Comparison of ENCODE assay signal across 8 mouse cellular contexts in the genomic region with DNA sequence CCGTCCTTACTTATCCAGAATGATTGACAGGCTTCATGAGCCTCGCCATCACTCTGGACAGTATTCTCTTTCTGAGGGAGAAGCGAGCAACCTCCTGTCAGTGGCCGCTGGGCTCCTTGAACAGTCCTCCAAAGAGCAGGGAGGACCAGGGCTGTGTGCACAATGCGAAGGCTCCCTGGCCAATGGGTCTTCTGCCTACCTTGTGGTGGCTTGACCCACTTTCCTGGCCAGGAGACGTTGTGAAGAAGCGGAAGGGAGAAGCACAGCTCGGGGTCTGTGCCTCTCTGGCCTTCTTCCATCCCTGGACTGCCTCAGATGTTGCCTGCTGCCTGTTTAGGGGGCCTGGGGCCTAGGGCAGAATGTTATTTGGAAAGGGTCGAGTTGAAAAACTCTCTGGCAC. TPM values are rescaled to one million over a fixed set of nuclear protein-coding genes. Genes with fewer than 3 reads are reported as not detected.
DNase-seq lines count a peak whose midpoint lies in the region; ATAC-seq and TF ChIP-seq lines count a peak whose summit lies in the region.

No protein-coding gene starts in this region.

- H3K27ac ChIP-seq in heart, embryonic 11.5 days (ENCODE audit: low read depth, low read length): no peak overlapping the region
- peak overlapping the region; percentile 88; the same call in 1 of the 2 replicates for H3K27ac ChIP-seq in forebrain, embryonic 10.5 days
- H3K27ac ChIP-seq in limb, embryonic 13.5 days: no peak overlapping the region

- H3K4me1 ChIP-seq in heart, embryonic 11.5 days (ENCODE audit: control insufficient read depth, insufficient read depth, low read length): peaks cover 28% of the 10 kb centered on the region
- peaks cover 93% of the 10 kb centered on the region for H3K4me1 ChIP-seq in E14TG2a.4 (replicated peaks; ENCODE audit: low read depth, low read length)
- peaks cover 52% of the 10 kb centered on the region for H3K4me1 ChIP-seq in forebrain, embryonic 10.5 days
- H3K4me1 ChIP-seq in limb, embryonic 13.5 days: peaks cover 18% of the 10 kb centered on the region

- intact Hi-C loops in heart, postnatal 10 days (cut with DNase I): no loop called here

- TF ChIP-seq CTCF in E14TG2a.4 (conservative IDR thresholded peaks at IDR 0.05; ENCODE audit: low read length): no peak

- H3K9ac ChIP-seq in heart, embryonic 11.5 days (ENCODE audit: low read depth, low read length): no peak overlapping the region
- no peak overlapping the region for H3K9ac ChIP-seq in limb, embryonic 13.5 days

- H3K27me3 ChIP-seq in heart, embryonic 11.5 days (ENCODE audit: control insufficient read depth, insufficient read depth, low read length): peaks cover 34% of the 10 kb centered on the region
- H3K27me3 ChIP-seq in E14TG2a.4 (ENCODE audit: insufficient read depth, low read length): peaks cover 45% of the 10 kb centered on the region
- H3K27me3 ChIP-seq in forebrain, embryonic 10.5 days (ENCODE audit: poor library complexity, severe bottlenecking): peaks cover 84% of the 10 kb centered on the region
- H3K27me3 ChIP-seq in limb, embryonic 13.5 days: peaks cover 95% of the 10 kb centered on the region

- no peak for ATAC-seq in heart, embryonic 11.5 days (replicated peaks; ENCODE audit: insufficient number of reproducible peaks, low FRiP score, low TSS enrichment)
- no peak for ATAC-seq in limb, embryonic 13.5 days (ENCODE audit: low FRiP score, low read depth)
- no peak for ATAC-seq in CD4-positive, CD25-positive, alpha-beta regulatory T cell, adult 4 months

- H3K4me2 ChIP-seq in heart, embryonic 11.5 days: peak overlapping the region; percentile 77
- H3K4me2 ChIP-seq in limb, embryonic 13.5 days (replicated peaks): peak overlapping the region; percentile 98

- WGBS in heart, embryonic 11.5 days (ENCODE audit: insufficient replicate concordance): 33% methylated on average over 9 of the region's 9 CpGs
- WGBS in forebrain, embryonic 10.5 days: 39% methylated on average over 9 of the region's 9 CpGs
- 42% methylated on average over 9 of the region's 9 CpGs for WGBS in limb, embryonic 13.5 days

- no peak for DNase-seq in heart, postnatal 10 days
- no peak for DNase-seq in forebrain, embryonic 10.5 days (ENCODE audit: extremely low spot score, low spot score)
- no peak for DNase-seq in urinary bladder, adult 18-20 months (ENCODE audit: low spot score in 2 of 2)
- DNase-seq in layer of hippocampus, postnatal 25 days (ENCODE audit: extremely low spot score in 1 of 2, low spot score in 1 of 2): no peak

- peak overlapping the region; percentile 51; the same call in 1 of the 2 replicates for H3K4me3 ChIP-seq in heart, embryonic 11.5 days (ENCODE audit: low read depth, low read length)
- peak overlapping the region; percentile 86 for H3K4me3 ChIP-seq in E14TG2a.4 (replicated peaks; ENCODE audit: low read length)
- H3K4me3 ChIP-seq in forebrain, embryonic 10.5 days: peak overlapping the region; percentile 65
- peak overlapping the region; percentile 62 for H3K4me3 ChIP-seq in limb, embryonic 13.5 days

- no peaks in the 10 kb centered on the region for H3K36me3 ChIP-seq in heart, embryonic 11.5 days (ENCODE audit: control insufficient read depth, insufficient read depth, low read length)
- H3K36me3 ChIP-seq in E14TG2a.4 (ENCODE audit: insufficient read depth, low read length): no peaks in the 10 kb centered on the region
- H3K36me3 ChIP-seq in forebrain, embryonic 10.5 days (replicated peaks): no peaks in the 10 kb centered on the region
- no peaks in the 10 kb centered on the region for H3K36me3 ChIP-seq in limb, embryonic 13.5 days

- H3K9me3 ChIP-seq in heart, embryonic 11.5 days (replicated peaks; ENCODE audit: control insufficient read depth, low read length): no peaks in the 10 kb centered on the region
- H3K9me3 ChIP-seq in E14TG2a.4 (ENCODE audit: low read length): no peaks in the 10 kb centered on the region
- H3K9me3 ChIP-seq in forebrain, embryonic 10.5 days: no peaks in the 10 kb centered on the region
- H3K9me3 ChIP-seq in limb, embryonic 13.5 days: no peaks in the 10 kb centered on the region

RNA-seq across cellular contexts. Expression of gene Lrrn2, which starts 1.8 kb away (rescaled TPM):
- 5.7 and 6.2 TPM in 2 replicates for polyA plus RNA-seq in heart, embryonic 11.5 days (2014; fragmentation: Nextera tagmentation; extraction: Ambion mirVana)
- 1 to 10 TPM; 4.7 to 6.0 TPM for total RNA-seq in heart, postnatal 10 days (2021)
- polyA plus RNA-seq in forebrain, embryonic 10.5 days (2016; fragmentation: Nextera tagmentation; extraction: Ambion mirVana): 5.5 and 6.0 TPM in 2 replicates
- polyA plus RNA-seq in limb, embryonic 13.5 days (2015; fragmentation: Nextera tagmentation; extraction: Ambion mirVana): 5.3 and 5.5 TPM in 2 replicates
- polyA plus RNA-seq in CD4-positive, CD25-positive, alpha-beta regulatory T cell, adult 4 months (2017; shearing (Covaris generic)): not detected
- total RNA-seq in layer of hippocampus, postnatal 25 days (2021): 100 to 1,000 TPM; 208 to 219 TPM
